Mouse (Mus musculus): ENCODE data around the gene Il25. TPM values are rescaled to one million over a fixed set of nuclear protein-coding genes. Genes with fewer than 3 reads are reported as not detected.

The Il25 gene
- polyA plus RNA-seq, 1 experiment from 2014 or later: not detected

GRCm38 (mm10) chr14:54925349-54926342 lies 6.8 kb upstream of the Il25 start, which contains the start of gene Efs:
Gene Efs (minus strand): TSS chr14:54926126.
- peak within 1 kb of the TSS; percentile 68 for H3K9ac ChIP-seq (ENCODE audit: low read depth, low read length)
- peak within 1 kb of the TSS; percentile 51 for H3K4me3 ChIP-seq (ENCODE audit: low read depth, low read length)
- no peaks in the 10 kb centered on the region for H3K9me3 ChIP-seq (ENCODE audit: control insufficient read depth)
- no peaks in the 10 kb centered on the region for H3K36me3 ChIP-seq (ENCODE audit: control insufficient read depth, insufficient read depth)
- H3K27ac ChIP-seq (ENCODE audit: low read depth, low read length): peak within 1 kb of the TSS; percentile 87
- ATAC-seq: peak; percentile 58
- WGBS: 7% methylated on average over 53 of the region's 57 CpGs
- H3K4me1 ChIP-seq (replicated peaks; ENCODE audit: control insufficient read depth, insufficient read depth, low read length): 0 out of 2 replicates have a peak, but pooled peaks cover 2% of the 10 kb centered on the region
- peak within 1 kb of the TSS; percentile 76 for H3K4me2 ChIP-seq (replicated peaks; ENCODE audit: low read depth)
- H3K27me3 ChIP-seq (replicated peaks; ENCODE audit: control insufficient read depth, insufficient read depth, low read length): peaks cover 21% of the 10 kb centered on the region
- no peak for TF ChIP-seq CTCF (IDR thresholded peaks at IDR 0.05; ENCODE audit: low read depth)

DNA sequence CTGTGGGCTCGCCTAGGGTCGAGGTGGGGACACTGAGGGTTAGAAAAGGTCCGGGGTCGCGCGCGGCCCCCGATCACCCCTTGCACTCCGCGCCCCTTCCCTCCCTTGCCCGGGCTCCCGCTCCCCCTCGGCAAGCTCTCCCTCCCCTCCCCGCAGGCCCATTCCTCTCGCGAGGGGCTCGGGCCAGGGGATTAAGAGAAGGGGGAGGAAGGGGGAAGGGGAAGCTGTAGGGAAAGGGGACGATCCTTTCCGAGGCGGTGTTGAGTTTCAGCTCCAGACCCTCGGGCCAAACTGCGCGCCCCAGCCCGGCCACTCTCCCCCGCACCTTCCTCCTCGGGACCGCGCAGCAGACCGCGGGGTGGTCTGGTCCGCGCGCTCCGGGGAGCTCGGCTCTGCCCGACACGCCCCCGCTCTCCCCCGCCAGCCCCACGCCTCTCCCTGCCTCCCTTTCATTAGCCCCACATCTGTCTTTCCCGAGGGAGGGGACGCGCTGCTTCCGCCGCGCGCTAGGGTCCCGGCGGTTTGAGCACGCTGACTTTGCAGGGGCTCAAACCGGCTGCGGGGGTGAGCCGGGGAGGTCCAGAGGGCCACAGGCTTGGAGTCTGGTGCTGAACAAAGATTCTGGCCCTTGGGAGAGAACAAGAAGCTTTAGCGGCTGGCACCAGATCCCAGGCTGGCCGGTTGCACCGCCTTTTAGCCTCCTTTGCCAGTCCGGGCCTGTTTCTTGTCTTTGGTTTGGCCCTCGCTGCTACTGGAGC lies 5.9 kb upstream of the Il25 start:
- H3K27me3 ChIP-seq (replicated peaks; ENCODE audit: control insufficient read depth, insufficient read depth, low read length): peaks cover 21% of the 10 kb centered on the region
- peak; percentile 56 for ATAC-seq
- WGBS: 4% methylated on average over 29 of the region's 58 CpGs
- H3K9ac ChIP-seq (ENCODE audit: low read depth, low read length): peak overlapping the region; percentile 68
- H3K27ac ChIP-seq (ENCODE audit: low read depth, low read length): peak overlapping the region; percentile 87
- peak overlapping the region; percentile 51 for H3K4me3 ChIP-seq (ENCODE audit: low read depth, low read length)
- H3K9me3 ChIP-seq (ENCODE audit: control insufficient read depth): no peaks in the 10 kb centered on the region
- H3K36me3 ChIP-seq (ENCODE audit: control insufficient read depth, insufficient read depth): no peaks in the 10 kb centered on the region
- H3K4me2 ChIP-seq (replicated peaks; ENCODE audit: low read depth): peak overlapping the region; percentile 76
- 0 out of 2 replicates have a peak, but pooled peaks cover 2% of the 10 kb centered on the region for H3K4me1 ChIP-seq (replicated peaks; ENCODE audit: control insufficient read depth, insufficient read depth, low read length)
- no peak for TF ChIP-seq CTCF (IDR thresholded peaks at IDR 0.05; ENCODE audit: low read depth)

GRCm38 (mm10) chr14:54927296-54927695 lies 5.2 kb upstream of the Il25 start:
- no peaks in the 10 kb centered on the region for H3K9me3 ChIP-seq (ENCODE audit: control insufficient read depth)
- no peaks in the 10 kb centered on the region for H3K36me3 ChIP-seq (ENCODE audit: control insufficient read depth, insufficient read depth)
- H3K4me1 ChIP-seq (replicated peaks; ENCODE audit: control insufficient read depth, insufficient read depth, low read length): 0 out of 2 replicates have a peak, but pooled peaks cover 2% of the 10 kb centered on the region
- H3K27me3 ChIP-seq (replicated peaks; ENCODE audit: control insufficient read depth, insufficient read depth, low read length): peaks cover 21% of the 10 kb centered on the region
- no peak for ATAC-seq
- TF ChIP-seq CTCF (IDR thresholded peaks at IDR 0.05; ENCODE audit: low read depth): no peak
- H3K9ac ChIP-seq (ENCODE audit: low read depth, low read length): no peak overlapping the region
- peak overlapping the region; percentile 51 for H3K4me3 ChIP-seq (ENCODE audit: low read depth, low read length)
- peak overlapping the region; percentile 87 for H3K27ac ChIP-seq (ENCODE audit: low read depth, low read length)
- WGBS: 27% methylated on average over 7 of the region's 7 CpGs
- peak overlapping the region; percentile 76 for H3K4me2 ChIP-seq (replicated peaks; ENCODE audit: low read depth)

- 0 out of 2 replicates have a peak, but pooled peaks cover 2% of the 10 kb centered on the region for H3K4me1 ChIP-seq (replicated peaks; ENCODE audit: control insufficient read depth, insufficient read depth, low read length)
- no peak overlapping the region for H3K4me2 ChIP-seq (replicated peaks; ENCODE audit: low read depth)
- no peak overlapping the region for H3K9ac ChIP-seq (ENCODE audit: low read depth, low read length)
- TF ChIP-seq CTCF (IDR thresholded peaks at IDR 0.05; ENCODE audit: low read depth): no peak
- WGBS: 64% methylated on average over 5 of the region's 5 CpGs
- H3K36me3 ChIP-seq (ENCODE audit: control insufficient read depth, insufficient read depth): no peaks in the 10 kb centered on the region
- ATAC-seq: no peak
- H3K27me3 ChIP-seq (replicated peaks; ENCODE audit: control insufficient read depth, insufficient read depth, low read length): peaks cover 23% of the 10 kb centered on the region
- H3K4me3 ChIP-seq (ENCODE audit: low read depth, low read length): no peak overlapping the region
- H3K9me3 ChIP-seq (ENCODE audit: control insufficient read depth): no peaks in the 10 kb centered on the region
- no peak overlapping the region for H3K27ac ChIP-seq (ENCODE audit: low read depth, low read length)
Observed at GRCm38 (mm10) chr14:54929801-54930200, 2.7 kb upstream of the Il25 start.

DNA sequence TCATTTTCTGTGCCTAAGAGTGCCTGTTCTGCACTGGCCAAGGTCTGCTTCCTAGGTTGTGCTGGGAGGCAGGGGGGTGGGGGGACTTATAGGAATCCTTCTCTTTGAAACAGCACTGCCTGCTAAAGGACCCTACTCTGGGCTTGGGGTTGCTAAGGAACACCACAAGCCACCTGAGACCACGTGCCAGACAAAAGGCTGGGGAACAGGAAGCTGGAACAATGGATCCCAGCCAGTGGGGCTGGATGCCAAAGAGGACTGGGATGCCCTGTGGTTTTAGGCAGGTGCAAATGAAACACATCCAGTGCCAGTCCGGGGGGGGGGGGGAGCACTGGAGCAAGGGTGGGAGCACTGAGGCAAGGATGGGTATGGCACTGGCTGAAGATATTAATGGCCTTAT lies 2.1 kb upstream of the Il25 start:
- 34% methylated on average over 2 of the region's 2 CpGs for WGBS
- Histone ChIP-seq H3K4me3 (ENCODE audit: low read depth, low read length) (no peak overlapping the region), H3K4me1 (replicated peaks; ENCODE audit: control insufficient read depth, insufficient read depth, low read length) (0 out of 2 replicates have a peak, but pooled peaks cover 2% of the 10 kb centered on the region), H3K9ac (ENCODE audit: low read depth, low read length) (no peak overlapping the region), H3K4me2 (replicated peaks; ENCODE audit: low read depth) (no peak overlapping the region), H3K27me3 (replicated peaks; ENCODE audit: control insufficient read depth, insufficient read depth, low read length) (peaks cover 22% of the 10 kb centered on the region), H3K27ac (ENCODE audit: low read depth, low read length) (no peak overlapping the region), H3K9me3 (ENCODE audit: control insufficient read depth) (no peaks in the 10 kb centered on the region), H3K36me3 (ENCODE audit: control insufficient read depth, insufficient read depth) (no peaks in the 10 kb centered on the region)
- no peak for ATAC-seq
- no peak for TF ChIP-seq CTCF (IDR thresholded peaks at IDR 0.05; ENCODE audit: low read depth)
